Mouse (Mus musculus) lung, postnatal 25 days (tissue): ENCODE results near the gene Shisa2.
A peak's percentile ranks its signal among the peaks of the same experiment; 100 is the strongest.
"Not testable (repeated sequence)": the region's sequence is repeated elsewhere in the genome, so short reads cannot be mapped to it uniquely, and the experiment has no call there.

ENCODE experiments used
- DNase-seq: peaks from one replicate; pipeline ENCODE4 v3.0.0; 2022; ENCODE audit warnings: low spot score

Gene Shisa2

DNA sequence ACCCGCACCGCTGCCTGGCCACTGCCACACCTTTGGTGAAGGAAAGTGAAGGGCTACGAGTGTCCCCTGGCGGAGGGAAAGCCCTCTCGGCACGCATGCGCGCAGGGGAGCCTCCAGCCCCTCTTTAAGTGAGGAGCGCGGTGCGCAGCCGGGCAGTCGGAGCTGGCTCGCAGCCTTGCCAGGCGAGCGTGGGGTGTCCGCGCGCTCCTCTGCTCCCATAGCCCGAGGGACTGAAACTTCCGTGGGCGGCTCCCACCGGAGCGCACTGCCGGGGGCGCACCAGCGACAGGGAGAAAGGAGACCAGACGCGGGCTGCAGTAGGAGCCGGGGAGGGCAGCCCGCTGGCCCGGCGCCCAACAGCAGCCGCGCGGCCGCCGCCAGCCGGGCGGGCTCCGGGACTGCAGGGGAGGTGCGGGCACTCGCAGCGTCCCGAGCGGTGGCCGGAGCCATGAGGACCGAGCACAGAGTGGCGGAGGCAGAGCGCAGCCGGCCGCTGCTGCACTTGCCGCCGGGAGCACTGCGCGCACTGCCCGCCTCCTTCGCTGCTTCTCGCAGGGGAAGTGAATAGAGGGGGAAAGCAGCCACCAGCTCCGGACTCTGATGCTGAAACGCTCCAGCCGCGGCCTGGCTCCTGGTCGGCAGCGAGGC is at the start of gene Shisa2:
TSS of gene Shisa2 (plus strand) at position 151 of the 648 bp plus-strand sequence.
- peak; percentile 62 for DNase-seq

- DNase-seq, result no peak
Observed at GRCm38 (mm10) chr14:59576385-59576784, 48.7 kb upstream of the Shisa2 start.

DNA sequence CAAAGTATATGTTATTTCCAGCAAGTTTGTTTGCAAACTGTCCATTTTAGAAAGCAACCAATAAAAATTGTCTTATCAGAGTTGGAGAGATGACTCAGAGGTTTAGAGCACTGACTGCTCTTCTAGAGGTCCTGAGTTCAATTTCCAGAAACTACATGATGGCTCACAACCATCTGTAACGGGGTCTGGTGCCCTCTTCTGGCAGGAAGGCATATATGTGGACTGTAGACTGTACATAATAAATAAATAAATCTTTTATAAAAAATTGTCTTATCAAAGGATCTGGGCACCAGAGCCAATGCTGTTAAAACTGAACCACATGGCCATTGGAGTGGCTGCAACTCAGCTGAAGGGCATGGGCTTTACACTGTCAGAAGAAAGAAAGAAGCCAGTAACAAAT is 34.5 kb upstream of the Shisa2 start:
- DNase-seq, result peak; percentile 7

DNA sequence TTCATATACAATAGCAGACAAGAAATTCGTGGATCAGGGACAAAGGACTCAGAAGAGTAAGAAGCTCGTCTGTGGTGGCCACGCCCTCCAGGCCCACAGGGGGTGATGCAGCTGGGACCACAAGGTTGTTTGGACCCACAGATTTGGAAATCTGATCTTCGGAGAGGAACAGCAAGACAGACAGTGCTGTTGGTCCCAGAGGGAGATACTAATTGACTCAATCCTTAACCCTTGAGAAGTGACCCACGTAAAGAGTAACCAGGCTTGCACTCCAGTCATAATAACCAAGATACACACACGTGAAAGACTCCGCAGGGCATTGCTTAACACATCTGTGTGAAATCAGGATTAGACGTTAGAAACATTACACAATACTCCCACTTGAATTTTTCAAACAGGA is 33.2 kb upstream of the Shisa2 start:
- DNase-seq, result peak; percentile 6

DNA sequence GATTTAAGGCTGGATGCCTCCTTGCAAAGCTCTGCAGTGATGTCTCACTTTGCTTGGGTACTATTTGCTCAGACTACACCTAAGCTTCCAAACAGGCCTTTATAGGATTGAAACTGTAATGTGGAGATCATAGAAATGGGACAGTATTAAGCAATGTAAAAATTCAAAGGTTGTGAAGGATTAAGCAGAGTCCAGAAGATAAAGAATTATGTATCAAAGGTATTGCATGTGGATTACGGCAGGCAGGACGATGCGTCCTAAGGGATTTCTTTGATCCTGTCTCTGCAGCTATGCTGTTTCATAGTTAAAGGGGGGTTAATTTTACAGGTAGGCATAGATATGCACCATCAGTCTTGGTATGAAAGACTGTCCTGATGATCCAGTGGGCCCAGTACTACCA is 32.5 kb upstream of the Shisa2 start:
- DNase-seq, result no peak

DNA sequence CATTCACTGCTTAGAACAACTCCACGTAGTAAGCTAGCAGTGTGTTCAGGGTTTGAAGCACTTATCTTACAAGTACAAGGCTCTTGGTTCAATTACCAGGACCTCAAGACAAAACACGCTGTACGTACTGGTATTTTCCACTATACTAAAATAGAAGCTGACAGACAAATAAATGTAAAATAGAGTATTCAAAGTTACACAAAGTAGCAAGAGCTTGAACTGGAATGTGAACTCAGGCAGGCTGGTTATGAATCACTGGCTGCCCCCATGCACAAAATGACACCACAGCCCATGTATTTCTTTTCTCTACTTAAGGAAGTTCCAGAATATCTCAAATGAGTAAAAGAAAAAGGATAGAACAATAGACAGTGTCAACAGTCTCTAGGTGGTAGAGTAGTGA is 30.1 kb upstream of the Shisa2 start:
- DNase-seq, result no peak

DNA sequence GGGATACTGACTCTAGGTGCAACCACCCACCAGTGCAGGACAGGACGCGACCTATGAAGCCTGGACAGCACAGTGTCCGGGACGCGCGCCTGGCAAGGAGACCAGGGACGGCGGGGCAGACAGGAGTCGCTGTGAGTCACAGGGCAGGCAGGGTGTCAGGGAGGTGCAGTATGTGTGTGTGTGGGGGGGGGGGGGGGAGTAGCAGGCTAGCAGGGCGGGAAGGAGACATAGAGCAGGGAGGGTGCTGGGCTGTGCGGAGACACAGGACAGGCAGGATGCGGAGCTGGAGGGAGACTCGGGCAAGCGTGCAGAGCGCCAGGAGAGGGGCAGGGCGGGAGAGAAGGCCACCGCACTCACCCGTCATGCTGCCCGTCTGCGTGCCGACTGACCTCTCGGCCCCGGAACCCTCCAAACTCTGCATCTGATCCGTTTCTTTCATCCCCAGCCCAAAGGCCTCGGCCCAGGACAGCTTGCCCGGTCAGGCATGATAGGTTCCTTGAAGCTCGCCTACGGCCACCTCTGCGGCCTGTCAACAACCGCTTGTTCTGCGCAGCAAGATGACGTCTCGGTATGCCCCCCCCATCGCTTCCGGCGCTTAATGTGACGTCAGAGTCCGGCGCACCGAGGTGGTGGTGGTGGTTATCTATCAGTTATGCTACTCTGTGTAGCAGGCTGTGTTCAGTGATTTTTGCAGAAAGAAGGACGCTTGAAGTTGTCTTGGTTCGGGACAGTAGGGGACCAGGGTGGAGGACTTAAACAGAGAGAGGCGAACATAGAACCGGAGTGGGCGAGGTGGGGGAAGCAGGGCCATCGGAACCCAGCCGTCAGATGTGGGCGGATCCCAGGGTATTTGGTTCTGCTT is 27.5 kb upstream of the Shisa2 start, which contains the start of gene Cdadc1:
TSS of gene Cdadc1 (minus strand) at position 562 of the 862 bp plus-strand sequence.
- peak; percentile 94 for DNase-seq

GRCm38 (mm10) chr14:59598260-59598627 is 26.9 kb upstream of the Shisa2 start:
- DNase-seq, result no peak

- DNase-seq, result peak; percentile 52
Observed at GRCm38 (mm10) chr14:59604002-59604645, 21.0 kb upstream of the Shisa2 start.

GRCm38 (mm10) chr14:59605671-59606353 is 19.3 kb upstream of the Shisa2 start:
- DNase-seq, result peak; percentile 55

DNA sequence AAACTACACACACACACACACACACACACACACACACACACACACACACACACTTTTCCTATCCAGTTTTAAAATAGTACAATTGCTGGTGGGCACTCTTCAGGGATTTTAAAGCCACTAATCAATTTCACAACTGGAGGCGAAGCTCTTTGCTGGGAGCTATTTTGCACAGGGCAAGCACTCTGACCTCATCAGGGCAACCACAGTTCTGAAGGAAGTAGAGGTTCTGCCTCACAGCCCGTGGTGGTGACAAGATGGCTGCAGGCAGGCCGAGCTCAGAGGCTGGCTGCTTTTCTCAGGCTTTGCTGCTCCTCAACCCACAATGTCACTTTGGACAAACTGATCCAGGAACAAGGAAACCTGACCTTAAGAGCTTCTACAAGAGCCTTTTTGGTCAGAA is 18.1 kb upstream of the Shisa2 start:
- no peak for DNase-seq

- DNase-seq, result peak; percentile 43
Observed at GRCm38 (mm10) chr14:59612920-59613625, 12.0 kb upstream of the Shisa2 start.

DNA sequence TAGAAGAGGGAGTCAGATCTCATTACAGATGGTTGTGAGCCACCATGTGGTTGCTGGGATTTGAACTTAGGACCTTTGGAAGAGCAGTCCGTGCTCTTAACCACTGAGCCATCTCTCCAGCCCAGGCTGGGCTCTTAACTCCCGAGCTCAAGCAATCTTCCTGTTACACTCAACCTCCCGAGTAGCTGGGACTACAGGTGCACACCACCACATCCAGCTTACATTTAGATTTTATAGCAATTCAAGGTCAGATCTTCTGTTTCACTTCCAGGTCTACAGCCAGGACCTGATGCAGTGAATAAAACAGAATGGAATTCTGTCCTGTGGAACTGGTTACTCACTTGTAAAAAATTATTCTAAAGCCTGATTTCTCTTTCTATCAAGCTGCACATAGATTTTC is 11.0 kb upstream of the Shisa2 start:
- DNase-seq, result not testable (repeated sequence)

- DNase-seq, result no peak
Observed at GRCm38 (mm10) chr14:59616802-59617201, 8.3 kb upstream of the Shisa2 start.

- DNase-seq, result no peak
Observed at GRCm38 (mm10) chr14:59624326-59624885, 702 bp upstream of the Shisa2 start.

DNA sequence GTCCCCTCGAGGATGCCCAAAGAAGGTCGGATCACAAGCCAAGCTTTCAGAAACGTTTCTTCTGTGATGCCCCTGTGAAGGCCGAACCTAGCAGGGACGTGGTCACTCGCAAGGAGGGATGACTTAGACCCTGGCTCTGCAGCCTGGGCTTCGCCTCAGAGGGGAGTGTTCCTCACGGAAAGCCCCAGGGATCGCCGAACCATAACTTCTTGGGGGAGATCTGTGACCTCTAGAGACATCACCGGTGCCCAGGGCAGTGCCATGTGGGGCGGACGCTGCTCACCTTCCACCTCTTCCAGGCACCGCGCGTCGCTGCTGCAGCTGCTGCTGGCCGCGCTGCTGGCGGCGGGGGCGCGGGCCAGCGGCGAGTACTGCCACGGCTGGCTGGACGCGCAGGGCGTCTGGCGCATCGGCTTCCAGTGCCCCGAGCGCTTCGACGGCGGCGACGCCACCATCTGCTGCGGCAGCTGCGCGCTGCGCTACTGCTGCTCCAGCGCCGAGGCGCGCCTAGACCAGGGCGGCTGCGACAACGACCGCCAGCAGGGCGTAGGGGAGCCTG is 777 bp downstream of the Shisa2 start:
- no peak for DNase-seq

DNA sequence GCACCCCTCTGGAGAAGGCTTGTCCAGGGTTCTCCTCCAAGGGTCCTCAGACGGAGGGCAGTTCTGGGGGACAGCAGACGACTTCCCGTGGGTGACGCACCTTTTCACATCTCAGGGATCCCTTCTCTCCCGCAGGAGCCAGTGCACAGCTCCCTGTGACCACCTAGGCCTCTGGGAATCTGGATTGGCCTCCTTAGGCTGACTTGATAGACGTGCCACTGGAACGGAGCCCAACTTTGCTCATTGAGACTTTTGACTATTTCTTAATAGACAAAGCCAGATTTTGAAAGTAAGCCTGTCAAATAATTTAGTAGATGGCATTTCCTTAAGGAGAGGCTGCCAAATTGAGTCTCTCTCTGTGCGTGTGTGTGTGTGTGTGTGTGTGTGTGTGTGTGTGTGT is 1.6 kb downstream of the Shisa2 start:
- no peak for DNase-seq

DNA sequence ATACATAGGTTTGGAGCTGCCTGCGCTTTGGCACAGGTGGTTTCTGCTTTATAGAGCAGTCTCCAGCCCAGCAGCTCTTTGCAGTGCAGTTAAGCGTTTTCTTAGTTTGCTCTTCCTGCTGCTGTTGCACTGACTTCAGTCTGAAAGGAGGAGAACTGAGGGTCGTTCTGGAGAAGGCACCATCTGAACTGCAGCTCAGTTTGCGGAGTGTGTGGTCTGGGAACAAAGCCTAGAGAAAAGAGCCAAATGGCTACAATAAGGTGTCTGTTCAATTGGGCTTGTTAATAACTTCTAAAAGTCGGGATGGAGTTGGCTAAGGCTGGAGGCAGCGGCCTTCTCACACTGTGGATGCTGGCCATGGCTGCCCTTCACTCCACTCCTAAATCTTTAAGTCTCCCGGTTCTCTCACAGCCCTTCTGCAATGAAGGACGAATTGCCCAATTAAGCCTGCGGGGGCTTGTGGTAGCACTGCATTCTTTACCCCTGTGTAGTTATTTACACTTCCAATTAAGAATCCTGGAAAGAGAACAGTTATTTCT is 2.1 kb downstream of the Shisa2 start:
- DNase-seq, result no peak

- peak; percentile 14 for DNase-seq
Observed at GRCm38 (mm10) chr14:59627823-59628222, 2.7 kb downstream of the Shisa2 start.

DNA sequence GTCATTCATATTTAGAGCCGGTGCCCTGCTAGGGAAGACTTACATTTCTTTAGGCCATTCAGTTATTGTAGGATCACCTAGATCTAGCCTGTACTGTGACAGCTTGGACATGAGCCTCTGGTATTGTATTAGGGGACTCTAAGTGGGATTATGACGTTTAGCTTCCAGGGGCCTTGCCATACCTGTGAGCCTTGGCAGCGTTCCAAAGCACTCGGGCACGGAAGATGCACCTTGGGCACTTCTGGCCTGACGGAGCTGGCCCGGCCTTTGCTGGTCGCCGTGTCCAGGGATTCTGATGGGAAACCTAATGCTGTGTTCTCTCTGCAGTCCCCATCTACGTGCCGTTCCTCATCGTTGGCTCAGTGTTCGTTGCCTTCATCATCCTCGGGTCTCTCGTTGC is 4.2 kb downstream of the Shisa2 start:
- DNase-seq, result no peak

DNA sequence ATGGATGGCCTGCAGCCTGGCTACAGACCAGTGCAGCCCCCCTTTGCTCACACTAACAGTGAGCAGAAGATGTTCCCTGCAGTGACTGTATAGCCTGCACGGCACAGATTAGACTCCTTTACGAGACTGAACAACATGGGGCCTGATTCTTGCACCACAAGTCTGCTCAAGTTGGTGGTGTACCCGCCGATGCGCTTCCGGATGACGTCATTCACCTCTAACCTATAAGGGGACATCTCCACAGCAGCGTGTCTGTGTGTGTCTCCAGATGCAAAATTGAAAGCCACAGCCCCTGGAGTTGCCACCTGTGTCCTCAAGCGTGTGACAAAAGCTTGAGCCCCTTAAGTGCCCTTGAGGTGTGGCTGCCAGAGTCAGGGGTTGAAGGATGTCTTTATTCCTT is 5.0 kb downstream of the Shisa2 start:
- DNase-seq, result no peak
